Mouse (Mus musculus): ENCODE results near the gene Fam57a.

Fam57a gene

DNA sequence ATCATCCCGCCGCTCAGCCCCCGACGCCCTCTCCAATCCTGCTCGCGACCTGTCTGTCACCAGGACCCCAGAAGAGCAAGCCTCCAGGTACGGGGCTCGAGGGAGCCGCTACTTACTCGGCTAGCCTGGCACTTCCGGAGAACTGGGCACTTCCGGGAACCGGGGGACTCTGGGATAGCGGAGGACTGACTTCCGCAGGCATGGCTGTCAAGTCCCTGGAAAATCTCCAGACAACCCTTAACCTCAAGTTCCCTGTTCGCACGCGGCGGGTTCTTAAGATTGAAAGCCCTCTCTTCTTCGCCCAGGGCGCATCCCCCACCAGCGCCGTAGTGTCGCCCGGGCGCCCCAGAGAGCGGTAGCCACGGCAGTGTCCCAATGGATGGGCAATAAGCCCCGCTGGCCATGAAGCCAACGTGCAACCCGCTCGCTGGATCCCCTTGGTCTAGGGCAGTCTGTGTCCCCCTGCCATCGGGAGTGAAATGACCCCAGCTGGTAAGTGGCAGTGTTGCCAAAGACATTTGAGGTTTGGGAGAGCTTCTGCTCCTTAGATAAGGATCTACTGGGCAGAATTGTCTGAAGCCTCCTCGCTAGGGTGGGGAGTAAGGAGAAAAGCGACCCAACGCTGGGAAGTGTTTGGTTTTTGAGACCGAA is at the start of gene Fam57a, which contains the start of gene Vps53:
TSS of gene Fam57a (plus strand) at position 177 of the 651 bp plus-strand sequence.
TSS of gene Vps53 (minus strand) at position 153 of the 651 bp plus-strand sequence.
- DNase-seq (ENCODE audit: low read depth), result peak; percentile 86

DNA sequence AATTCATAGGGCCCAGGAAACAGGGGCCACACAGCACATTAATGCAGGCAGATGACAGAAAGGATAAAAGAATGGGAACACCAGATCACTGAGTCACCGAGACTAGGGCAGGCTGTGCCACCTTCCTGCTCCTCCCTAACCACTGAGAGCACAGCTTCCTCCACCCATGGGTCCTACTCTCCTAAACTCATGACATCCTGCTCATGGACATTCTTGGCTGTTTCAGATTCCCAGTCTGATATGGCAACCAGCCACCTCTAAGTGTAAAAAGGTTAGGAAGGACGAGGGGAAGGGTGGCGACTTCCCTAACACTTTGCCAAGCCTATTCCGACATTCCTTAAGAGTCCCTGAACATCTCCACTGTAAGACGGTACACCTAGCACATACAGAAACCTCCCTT is 48.6 kb upstream of the Fam57a start:
- peak; percentile 22 for DNase-seq (ENCODE audit: low read depth)

DNA sequence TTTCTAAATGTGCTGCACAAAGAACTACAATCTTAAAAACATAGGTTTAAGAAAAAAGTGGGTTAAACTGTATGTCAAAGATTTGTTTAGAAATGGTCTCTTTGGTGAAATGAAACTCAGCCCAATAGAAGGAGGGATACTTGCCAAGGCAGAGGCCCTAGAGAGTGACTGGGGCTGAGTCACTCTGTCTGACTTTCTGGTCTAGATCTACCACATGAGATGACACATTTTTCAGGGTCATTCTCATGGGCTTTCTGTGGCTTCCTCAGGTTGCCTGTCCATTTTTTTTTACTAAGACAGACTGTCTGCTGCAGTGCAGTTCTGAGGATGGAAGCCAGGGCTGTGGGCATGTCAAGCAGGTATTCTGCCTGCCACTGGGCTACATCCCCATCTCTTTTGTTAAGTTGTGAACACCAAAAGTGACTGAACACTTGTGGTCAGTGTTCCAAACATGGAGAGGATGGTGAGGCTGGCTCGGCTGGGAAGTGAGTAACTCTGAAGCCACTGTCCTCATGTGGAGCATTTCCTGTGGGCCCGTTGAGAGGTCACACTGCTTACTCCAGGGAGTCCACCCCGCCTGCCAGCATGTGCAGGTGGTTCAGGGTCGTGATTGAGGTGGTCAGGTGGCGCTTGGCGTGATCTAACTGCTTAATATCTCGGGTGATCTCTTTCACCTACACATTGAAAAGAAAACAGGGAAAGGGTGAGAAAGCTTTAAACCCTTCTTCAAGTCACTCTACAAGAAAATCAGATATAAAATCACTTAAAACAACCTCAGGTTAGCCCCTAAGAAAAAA is 43.6 kb upstream of the Fam57a start:
- peak; percentile 93 for DNase-seq (ENCODE audit: low read depth)

DNA sequence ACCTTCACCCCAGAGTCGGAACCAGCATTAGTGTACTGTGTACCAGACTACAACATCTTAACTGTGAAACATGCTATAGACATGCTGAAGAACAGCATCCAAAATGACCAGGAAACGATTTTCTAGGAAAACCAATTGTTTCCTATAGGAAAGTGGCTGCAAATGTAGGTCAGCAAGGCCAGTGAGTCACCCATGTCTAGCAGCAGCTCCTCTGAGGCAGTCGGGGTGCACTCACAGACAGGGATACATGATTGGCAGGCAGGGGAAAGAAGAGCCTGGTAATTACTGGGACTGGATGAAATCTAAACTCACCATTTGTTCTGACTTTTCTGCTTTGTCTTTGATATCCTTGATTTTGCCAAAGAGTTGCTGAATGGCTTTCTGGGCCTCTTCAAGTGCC is 41.5 kb upstream of the Fam57a start:
- no peak for DNase-seq (ENCODE audit: low read depth)

DNA sequence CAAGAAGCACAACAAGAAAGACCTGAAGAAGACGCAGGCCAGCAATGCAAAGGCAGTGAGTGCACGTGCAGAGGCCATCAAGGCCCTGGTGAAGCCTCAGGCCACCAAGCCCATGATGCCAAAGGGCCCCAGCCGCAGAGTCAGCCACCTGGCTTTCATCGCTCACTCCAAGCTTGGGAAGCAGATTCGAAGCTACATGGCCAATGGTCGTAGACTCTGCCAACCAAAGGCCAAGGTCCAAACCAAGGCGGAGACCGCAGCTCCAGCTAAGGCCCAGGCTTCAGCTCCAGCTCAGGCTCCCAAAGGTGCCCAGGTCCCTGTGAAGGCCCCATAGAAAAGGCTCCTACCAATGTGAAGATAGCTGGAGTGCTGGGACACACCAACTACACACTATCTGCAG is 35.1 kb upstream of the Fam57a start:
- no peak for DNase-seq (ENCODE audit: low read depth)

DNA sequence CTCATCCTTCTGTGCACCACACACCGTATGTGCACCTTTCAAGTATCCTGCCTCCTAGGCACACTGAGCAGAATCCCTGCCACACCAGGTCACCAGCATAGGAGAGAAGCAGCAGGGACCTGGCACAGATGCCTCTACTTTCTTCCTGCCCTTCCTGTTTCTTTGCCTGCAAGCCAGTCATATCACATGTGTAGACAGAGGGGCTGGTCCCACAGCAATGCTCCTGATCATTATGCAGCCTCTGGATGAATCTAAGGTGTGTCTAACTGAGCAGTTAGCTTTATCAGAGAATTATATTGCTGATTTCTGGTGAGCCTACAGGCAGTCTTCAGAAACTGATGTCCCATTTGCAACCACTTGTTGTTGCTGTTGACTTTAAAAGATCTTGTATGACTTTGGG is 34.3 kb upstream of the Fam57a start:
- no peak for DNase-seq (ENCODE audit: low read depth)

DNA sequence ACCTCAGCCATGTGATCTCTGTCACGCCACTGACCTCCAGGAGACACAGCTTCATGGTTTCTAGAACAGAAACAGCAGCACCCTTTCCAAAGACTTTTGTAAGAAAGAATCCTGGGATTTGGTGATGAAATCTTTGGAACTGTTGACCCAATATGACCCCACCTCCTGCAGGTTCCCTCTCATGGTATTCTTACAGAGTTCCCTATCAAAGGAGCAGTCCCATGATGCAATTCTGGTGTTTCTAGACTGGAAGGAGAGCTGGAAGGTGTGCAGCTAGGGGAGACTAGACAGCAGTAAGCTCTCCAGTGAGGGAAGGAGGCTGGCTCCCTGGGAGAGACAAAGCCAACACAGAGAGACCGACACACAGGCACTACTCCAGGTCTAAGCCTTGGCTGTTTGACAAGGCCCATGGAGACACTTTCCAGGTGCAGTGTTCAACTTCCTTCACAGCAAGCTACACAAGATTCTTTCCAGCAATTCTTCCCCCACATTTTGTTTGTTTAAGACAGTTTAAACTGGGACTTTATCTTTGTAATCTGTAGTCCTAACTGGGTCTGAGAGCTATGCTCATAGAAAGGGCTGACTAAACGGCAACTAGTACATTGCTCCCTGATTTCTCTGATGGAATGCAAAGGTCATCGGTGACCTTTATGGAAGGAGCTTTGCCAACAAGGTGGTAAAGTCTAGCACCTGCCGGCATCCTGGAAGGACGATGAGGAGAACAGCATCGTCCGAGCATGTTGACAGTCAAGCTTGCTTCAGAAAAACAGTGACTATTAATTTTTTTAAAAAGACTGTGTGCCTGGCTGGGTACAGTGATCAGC is 33.1 kb upstream of the Fam57a start:
- no peak for DNase-seq (ENCODE audit: low read depth)

DNA sequence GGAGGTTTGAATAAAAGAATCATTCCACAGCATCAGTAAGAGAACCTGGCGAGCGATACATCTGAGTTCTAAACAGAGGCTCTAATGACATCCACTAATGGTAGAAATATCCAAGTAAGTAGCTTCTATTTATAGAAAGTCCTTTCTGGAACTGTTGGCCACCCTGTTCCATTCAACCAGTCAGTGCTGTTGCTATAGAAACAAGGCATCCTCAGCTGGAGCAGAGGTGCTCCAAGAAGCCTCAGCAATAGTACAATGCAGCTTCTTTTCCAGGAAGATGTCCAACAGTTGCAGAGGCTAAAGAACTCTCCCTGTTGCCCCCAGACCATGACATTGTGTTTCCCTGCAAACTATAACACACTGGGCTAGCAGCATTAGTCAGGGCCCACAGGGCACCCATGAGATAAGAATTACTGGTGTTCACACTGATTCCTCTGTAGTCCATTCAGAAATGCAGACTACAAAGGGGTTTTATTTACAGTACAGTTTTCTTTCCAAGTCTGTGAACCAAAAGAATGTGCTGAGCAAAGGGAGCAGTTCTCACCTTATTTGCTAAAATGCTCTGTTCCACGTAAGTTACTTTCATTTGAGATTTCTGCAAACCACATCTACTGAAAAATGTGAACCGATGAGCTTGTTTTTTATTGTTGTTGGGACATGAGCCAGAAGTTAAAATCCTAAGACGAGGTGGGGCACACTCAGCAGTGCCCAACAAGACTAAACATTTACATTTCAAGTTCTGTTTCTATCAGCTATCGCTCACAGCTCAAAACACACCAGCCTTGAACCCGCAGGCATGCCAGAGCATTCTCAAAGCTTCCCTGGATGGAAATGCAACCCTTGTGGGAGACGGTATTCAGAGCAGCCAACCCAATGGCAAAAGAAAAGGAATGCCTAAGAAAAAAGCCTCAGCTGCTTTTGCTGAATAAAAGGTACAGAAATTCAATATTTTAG is 31.1 kb upstream of the Fam57a start:
- DNase-seq (ENCODE audit: low read depth), result no peak

DNA sequence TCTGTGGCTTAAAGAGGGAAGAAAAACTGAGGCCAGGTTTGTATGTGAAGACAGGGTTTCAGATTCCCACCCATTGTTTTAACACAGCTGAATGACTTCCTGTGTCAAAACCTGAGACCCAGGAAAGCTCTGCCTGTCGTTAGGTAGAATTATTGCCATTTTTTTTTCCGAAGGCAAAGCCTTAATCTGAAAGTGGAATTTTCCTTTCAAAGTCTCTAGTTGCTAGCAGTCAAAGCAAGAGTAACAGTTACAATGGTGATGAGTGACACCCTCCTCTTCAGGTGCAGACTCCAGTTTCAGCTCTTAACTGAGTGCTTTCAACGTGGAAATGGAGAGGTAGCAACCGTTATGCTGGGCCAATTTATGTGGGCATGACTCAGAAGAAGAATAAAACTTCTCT is 28.5 kb upstream of the Fam57a start:
- no peak for DNase-seq (ENCODE audit: low read depth)

DNA sequence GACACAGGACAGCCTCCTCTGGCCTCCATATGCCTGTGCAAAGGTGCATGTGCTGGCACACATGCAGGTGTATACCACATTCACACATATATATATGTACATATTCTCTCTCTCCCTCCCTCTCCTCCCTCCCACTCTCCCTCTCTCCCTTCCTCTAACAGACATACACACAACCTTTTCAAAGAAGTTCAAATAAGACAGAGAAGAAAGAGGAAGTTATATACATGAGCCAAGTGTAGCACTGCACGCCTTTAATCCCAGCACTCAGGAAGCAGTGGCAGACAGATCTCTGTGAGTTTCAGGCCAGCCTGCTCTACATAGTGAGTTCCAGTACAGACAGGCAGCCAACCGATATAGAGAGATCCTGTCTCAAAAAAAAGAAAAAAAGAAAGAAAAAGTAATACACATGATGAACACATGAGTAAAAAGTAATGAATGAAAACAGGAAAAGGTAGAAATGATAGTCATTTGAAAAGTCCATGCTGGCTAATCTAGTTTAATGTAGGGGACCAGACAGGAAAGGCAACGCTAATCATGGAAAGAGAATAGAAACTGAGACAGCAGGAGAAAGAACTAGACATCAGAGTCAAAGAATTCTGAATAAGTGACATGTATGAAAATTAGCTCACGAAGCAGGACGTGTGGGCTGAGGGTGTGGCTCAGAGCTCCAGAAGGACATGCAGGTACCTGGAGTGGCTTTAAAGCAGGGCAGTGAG is 26.1 kb upstream of the Fam57a start:
- DNase-seq (ENCODE audit: low read depth), result peak; percentile 50

DNA sequence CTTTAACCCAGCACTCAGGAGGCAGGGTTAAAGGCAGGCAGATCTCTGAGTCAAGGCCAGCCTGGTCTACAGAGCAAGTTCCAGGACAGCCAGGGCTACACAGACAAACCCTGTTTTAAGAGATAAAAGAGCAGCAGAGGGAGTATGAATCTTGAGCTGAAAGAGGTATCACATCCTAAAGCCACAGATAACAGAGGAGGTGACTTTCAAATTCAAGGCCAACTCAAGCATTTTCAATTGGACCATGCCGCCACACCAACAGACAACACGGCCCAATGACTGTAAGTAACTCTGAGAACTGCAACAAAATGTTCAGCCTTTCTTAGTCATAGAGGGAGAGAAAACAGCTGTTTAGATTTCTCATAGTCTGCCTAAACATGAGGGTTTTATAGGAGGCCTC is 25.3 kb upstream of the Fam57a start:
- no peak for DNase-seq (ENCODE audit: low read depth)

DNA sequence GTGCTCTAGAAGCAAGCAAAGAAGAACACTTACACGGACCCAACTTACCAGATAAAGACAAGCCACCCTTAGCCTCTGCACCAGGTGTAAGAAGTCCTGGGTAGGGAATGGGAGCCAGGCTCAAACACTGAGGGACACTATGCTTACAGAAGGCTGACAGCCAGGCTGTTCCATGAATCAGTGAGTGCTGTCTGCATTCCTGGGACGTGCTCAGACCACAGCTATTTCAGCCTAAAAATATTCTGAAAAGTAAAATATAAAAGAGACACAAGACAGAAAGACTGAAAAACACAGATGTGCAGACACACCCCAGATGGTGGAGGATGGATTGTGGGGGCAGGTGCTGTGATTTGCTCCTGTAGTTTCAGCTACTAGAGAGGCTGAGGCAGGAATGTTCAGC is 24.6 kb upstream of the Fam57a start:
- DNase-seq (ENCODE audit: low read depth), result no peak

DNA sequence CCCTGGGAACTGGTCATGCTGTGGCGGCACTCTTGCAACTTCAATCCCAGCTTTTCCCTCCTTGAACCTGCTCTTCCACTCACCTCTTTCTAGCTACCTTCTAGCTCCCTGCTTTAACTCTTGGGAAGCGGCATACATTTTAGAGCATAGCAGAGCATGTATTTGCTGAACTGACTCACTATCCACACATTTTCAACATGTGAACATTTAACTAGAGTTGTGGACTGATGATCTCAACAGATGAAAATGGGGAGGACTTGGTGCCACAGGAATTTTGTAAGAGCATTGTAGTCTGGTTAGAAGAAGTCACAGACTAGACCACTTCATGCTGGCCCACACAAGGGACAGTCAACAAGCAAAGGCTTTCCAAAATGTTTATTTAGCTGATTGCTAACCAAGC is 21.1 kb upstream of the Fam57a start:
- DNase-seq (ENCODE audit: low read depth), result no peak

DNA sequence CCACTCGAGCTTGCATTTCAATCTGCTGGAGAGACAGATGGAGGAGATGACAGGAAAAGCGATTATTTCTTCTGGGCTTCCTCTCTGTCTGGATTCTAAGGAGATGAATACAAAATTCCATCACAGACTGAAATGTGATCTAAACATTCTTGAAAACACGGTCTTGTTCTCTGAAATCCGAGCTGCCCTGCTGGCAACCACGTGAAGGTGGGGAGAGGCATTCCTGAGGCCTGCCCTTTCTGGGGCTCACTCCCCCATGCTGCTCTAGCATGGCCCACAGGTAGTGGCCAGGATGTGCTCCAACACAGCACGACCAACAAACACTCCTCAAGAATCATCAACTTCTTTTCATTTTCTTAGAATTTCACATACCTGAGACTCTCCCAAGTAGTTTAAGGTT is 19.2 kb upstream of the Fam57a start:
- no peak for DNase-seq (ENCODE audit: low read depth)

DNA sequence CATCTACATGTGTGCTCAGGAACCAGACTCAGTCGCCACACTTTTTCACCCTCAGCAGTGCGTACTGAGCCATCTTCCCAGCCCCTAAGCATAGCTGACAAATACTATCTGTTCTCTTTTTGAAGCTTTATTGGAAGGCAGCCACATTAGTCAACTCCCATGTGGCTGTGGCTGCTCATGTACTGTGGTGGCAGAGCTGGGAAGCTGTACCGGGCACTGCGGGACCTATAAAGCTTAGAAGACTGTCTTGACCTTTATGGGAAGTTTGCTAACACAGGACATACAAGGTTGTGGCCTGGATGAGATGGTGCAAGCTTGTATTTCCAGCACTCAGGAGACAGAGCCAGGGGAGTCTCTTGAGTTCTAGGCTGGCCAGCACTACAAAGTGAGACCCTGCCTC is 12.8 kb upstream of the Fam57a start:
- DNase-seq (ENCODE audit: low read depth), result peak; percentile 33

DNA sequence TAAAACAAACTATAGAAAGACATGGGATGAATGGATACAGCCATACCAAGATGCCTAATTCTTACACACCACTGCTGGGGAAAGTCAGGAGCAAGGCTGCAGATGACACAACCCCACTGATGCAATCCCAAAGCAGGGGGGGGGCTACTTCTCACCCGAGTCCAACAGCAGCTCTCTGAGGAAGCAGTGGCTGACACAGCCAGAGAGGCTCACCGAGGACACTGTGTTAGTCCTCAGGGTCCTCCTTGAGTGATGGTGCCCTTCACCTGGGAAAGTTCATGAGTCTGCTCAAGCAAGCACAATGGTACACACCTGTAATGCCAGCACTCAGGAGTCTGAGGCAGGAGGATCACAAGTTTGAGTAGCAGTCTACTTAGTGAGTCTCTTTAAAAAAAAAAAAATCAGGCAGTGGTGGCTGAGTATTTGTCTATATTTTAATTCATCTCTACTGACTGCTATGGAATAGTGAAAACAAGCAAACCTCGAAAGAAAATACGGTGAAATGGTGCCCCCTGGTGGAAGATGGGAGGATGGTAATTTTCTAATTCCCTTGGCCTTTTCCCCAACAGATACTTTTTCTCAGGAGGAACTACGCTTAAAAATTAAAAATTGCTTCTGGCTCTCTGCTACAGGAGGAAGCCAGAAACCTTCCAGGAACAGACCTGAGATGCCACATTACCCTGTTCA is 12.2 kb upstream of the Fam57a start:
- DNase-seq (ENCODE audit: low read depth), result peak; percentile 78

DNA sequence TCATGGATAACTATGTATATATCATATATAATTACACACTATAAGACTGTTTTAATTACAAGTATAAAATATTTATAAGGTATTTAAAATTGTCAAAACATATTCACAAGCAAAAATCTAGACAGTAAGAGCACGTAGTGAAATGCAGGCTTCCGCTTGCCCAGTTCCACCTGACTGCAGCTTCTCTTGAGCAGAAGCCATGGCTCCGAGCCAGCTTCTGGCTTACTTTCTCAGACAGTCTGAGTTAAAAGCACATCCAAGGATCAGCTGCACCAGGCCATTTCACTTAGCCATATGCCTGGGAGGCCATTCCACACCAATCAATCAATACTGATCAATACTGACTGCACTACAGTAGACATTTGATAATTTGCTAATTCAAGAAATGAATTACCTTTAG is 10.5 kb upstream of the Fam57a start:
- no peak for DNase-seq (ENCODE audit: low read depth)

DNA sequence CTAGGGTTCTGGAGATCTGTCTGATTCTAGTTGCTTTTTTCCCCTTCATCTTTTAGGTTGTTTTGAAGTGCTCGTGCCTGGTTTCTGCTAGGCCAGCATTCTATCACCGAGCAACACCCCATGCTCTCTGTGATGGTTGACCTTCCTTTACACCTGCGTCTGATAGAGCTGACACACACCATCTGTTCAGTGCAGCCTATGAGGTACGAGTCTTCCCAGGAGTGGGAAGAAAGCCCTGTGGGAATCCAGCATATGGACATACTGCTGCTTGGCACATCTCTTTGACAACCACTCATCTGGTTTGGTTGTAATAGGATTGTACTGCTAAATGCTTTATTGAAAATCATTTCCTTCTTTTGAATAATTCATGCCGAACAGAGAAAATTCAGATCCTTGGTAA is 9.3 kb upstream of the Fam57a start:
- no peak for DNase-seq (ENCODE audit: low read depth)

DNA sequence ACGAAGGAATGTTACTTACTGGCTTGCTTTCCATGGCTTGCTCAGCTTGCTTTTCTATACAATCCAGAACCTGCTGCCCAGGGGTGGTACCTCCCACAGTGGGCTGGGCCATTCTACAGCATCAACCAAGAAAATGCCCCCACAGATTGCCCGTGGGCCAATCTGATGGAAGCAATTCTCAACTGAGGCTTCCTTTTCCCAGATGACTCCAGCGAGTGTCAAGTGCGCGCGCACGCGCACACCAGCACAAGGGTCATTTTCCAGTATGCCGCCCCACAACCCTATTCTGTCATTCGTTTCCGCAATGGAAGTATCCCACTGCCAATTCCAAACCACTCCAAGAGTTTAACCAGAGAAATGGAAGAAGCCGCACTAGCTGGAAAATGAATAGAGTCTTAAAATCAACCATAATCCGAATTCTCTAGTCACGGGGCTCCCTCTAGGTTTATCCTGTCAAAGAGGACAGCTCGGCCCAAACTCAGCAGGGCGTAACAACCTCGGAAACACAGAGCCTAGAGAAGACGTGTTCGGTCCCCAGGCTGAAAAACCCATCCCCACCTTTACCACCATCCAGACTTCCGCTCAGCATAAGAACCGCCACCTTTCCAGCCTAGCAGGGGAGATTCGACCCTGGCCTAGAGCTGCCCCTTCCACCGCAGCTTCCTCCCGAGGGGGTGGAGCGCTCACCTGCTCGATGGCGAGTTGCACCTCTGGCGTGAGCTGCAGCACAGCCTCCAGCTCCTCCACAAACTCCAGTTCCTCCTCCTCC is 561 bp upstream of the Fam57a start:
- peak; percentile 85 for DNase-seq (ENCODE audit: low read depth)

DNA sequence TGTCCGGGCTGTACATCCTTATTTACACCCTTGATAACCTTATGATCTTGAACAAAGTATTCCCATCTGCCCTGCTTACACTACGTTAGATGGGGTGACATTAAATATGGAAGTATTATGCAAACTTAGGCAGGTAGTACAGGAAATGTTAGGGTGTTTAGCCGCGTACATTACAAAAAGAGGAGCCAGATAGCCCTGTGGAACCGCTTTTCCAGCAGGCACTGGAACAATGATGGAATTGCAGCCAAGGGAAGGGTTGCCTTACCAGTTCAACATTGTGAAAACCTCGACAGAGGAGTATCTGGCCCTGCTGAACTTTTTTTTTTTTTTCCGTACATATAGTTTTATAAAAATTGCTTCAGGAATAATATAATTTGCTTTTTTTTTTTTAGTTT is 672 bp downstream of the Fam57a start:
- no peak for DNase-seq (ENCODE audit: low read depth)
